Mouse (Mus musculus) small intestine, adult 2 months (tissue): ENCODE data around the gene Carmil3.

ENCODE experiments used
- CTCF ChIP-seq: fragments of 200-500 bp; IDR thresholded peaks from 2 replicates; pipeline ENCODE4 v1.5.1; 2012; ENCODE audit warnings: low read depth, mild to moderate bottlenecking, control low read depth, inconsistent platforms, low read length, moderate library complexity, mixed read lengths; ENCODE audit not compliant: insufficient replicate concordance, insufficient read length; ENCODE audit errors: extremely low read depth
- POLR2A ChIP-seq: fragments of 200-500 bp; IDR thresholded peaks from 2 replicates; pipeline ENCODE4 v1.6.1; 2012; ENCODE audit warnings: low read depth, mild to moderate bottlenecking, control low read depth, inconsistent platforms, low read length, moderate library complexity

GRCm38 (mm10) chr14:55491291-55491833 is 911 bp downstream of the Carmil3 start:
- TF ChIP-seq CTCF: no peak
- no peak for TF ChIP-seq POLR2A
